Mouse (Mus musculus) stomach, postnatal 0 days (tissue): ENCODE data around the gene Slc2a12. TPM values are rescaled to one million over a fixed set of nuclear protein-coding genes. Genes with fewer than 3 reads are reported as not detected.
A peak's percentile ranks its signal among the peaks of the same experiment; 100 is the strongest.

ENCODE experiments used
- ATAC-seq: fragments of 200-750 bp; cut with Nextera tagmentation; 2 replicates; pipeline ENCODE4 v1.8.0; 2017; ENCODE audit not compliant: low FRiP score, low TSS enrichment
- DNase-seq: peaks from one replicate; pipeline ENCODE4 v3.0.0-alpha.2; 2016; ENCODE audit warnings: low spot score
- H3K27ac ChIP-seq: fragments of 300-500 bp; sonication (generic); replicated peaks from 2 replicates; pipeline ENCODE4 v1.5.1; 2014; ENCODE audit warnings: mild to moderate bottlenecking, control low read depth
- H3K27me3 ChIP-seq: fragments of 300-500 bp; sonication (generic); 2 replicates; pipeline ENCODE4 v1.6.1; 2014; ENCODE audit warnings: low read length; ENCODE audit not compliant: control insufficient read depth, insufficient read depth
- H3K36me3 ChIP-seq: fragments of 300-500 bp; sonication (generic); 2 replicates; pipeline ENCODE4 v1.6.1; 2014; ENCODE audit warnings: low read length, mixed read lengths; ENCODE audit not compliant: control insufficient read depth, insufficient read depth
- H3K4me1 ChIP-seq: fragments of 300-500 bp; sonication (generic); replicated peaks from 2 replicates; pipeline ENCODE4 v1.6.1; 2014; ENCODE audit warnings: antibody characterized with exemption; ENCODE audit not compliant: control insufficient read depth, insufficient read depth
- H3K4me2 ChIP-seq: fragments of 300-500 bp; sonication (generic); replicated peaks from 2 replicates; pipeline ENCODE4 v1.6.1; 2014; ENCODE audit warnings: low read depth, mild to moderate bottlenecking, control low read depth, moderate library complexity
- H3K4me3 ChIP-seq: fragments of 300-500 bp; sonication (generic); 2 replicates; pipeline ENCODE4 v1.5.1; 2014; ENCODE audit warnings: low read depth, low read length, control low read depth
- H3K9ac ChIP-seq: fragments of 300-500 bp; sonication (generic); 2 replicates; pipeline ENCODE4 v1.6.1; 2014; ENCODE audit warnings: mild to moderate bottlenecking, low read length, control low read depth, mixed read lengths
- H3K9me3 ChIP-seq: fragments of 300-500 bp; sonication (generic); 2 replicates; pipeline ENCODE4 v1.6.1; 2016; ENCODE audit warnings: low read length; ENCODE audit not compliant: control insufficient read depth
- CTCF ChIP-seq: IDR thresholded peaks from 2 replicates; pipeline ENCODE4 v1.5.1; 2016; ENCODE audit warnings: antibody characterized with exemption, low read depth, mild to moderate bottlenecking, moderate library complexity
- EP300 ChIP-seq: optimal IDR thresholded peaks from 2 replicates; pipeline ENCODE3; 2016; ENCODE audit warnings: antibody characterized with exemption
- WGBS: fragments of 180-500 bp; shearing (Covaris S2); extraction: QIAGEN DNeasy Blood & Tissue Kit; methylation state at CpG from one replicate; pipeline ENCODE4 v1.1.7; 2014; 5-methylcytosine and 5-hydroxymethylcytosine counted together
- polyA plus RNA-seq: library from polyadenylated mRNA; unstranded; fragments of >200 nt; fragmentation: Nextera tagmentation; extraction: Ambion mirVana; gene quantifications from 2 replicates; pipeline ENCODE4 v1.2.1, GENCODE M21; 2015

The Slc2a12 gene
- polyA plus RNA-seq, 1 experiment from 2014 or later: 0.87 TPM

DNA sequence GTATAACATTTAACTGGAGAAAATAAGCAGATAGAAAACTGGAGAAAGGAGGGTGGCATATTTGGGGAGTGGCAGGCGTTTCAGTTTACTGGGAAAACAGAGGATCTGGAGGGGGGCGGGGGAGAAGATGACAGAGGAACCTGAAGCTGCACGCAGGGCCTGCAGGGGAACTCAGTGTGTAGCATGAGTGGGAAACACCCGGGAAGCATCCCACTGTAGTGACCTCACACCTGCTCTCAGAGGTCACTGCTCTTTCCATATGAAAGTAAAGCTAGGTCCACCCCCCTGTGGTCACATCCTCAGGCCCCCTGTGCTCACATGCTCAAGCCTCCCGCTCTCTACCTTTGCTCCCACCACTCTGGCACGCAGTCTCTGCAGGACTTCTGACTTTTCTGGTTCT is 9.0 kb downstream of the Slc2a12 start:
- Histone ChIP-seq H3K9me3 (no peaks in the 10 kb centered on the region), H3K9ac (no peak overlapping the region), H3K4me1 (no peaks in the 10 kb centered on the region), H3K36me3 (no peaks in the 10 kb centered on the region), H3K4me2 (no peak overlapping the region), H3K27ac (no peak overlapping the region), H3K27me3 (no peaks in the 10 kb centered on the region), H3K4me3 (no peak overlapping the region)
- DNase-seq: no peak
- WGBS: 36% methylated on average over 6 of the region's 6 CpGs
- no peak for TF ChIP-seq EP300
- no peak for TF ChIP-seq CTCF
- ATAC-seq: no peak

GRCm38 (mm10) chr10:22658534-22659385 is 13.9 kb downstream of the Slc2a12 start:
- H3K27ac ChIP-seq: no peak overlapping the region
- ATAC-seq (peak; percentile 21; the same call in 1 of the 2 replicates), DNase-seq (peak; percentile 34)
- no peaks in the 10 kb centered on the region for H3K27me3 ChIP-seq
- H3K4me2 ChIP-seq: peak overlapping the region; percentile 21; the same call in 1 of the 2 replicates
- H3K4me1 ChIP-seq: no peaks in the 10 kb centered on the region
- H3K4me3 ChIP-seq: no peak overlapping the region
- no peak overlapping the region for H3K9ac ChIP-seq
- no peaks in the 10 kb centered on the region for H3K36me3 ChIP-seq
- 32% methylated on average over 23 of the region's 23 CpGs for WGBS
- no peaks in the 10 kb centered on the region for H3K9me3 ChIP-seq
- TF ChIP-seq CTCF: no peak
- TF ChIP-seq EP300: no peak

GRCm38 (mm10) chr10:22659386-22659725 is 14.5 kb downstream of the Slc2a12 start:
- no peak for ATAC-seq
- 81% methylated on average over 10 of the region's 10 CpGs for WGBS
- Histone ChIP-seq H3K9me3 (no peaks in the 10 kb centered on the region), H3K9ac (no peak overlapping the region), H3K4me3 (no peak overlapping the region), H3K27ac (no peak overlapping the region), H3K36me3 (no peaks in the 10 kb centered on the region), H3K4me2 (no peak overlapping the region), H3K4me1 (no peaks in the 10 kb centered on the region), H3K27me3 (no peaks in the 10 kb centered on the region)
- TF ChIP-seq CTCF: no peak
- TF ChIP-seq EP300: no peak
- no peak for DNase-seq

- no peaks in the 10 kb centered on the region for H3K36me3 ChIP-seq
- H3K4me1 ChIP-seq: no peaks in the 10 kb centered on the region
- TF ChIP-seq EP300: no peak
- TF ChIP-seq CTCF: no peak
- H3K27me3 ChIP-seq: no peaks in the 10 kb centered on the region
- no peak overlapping the region for H3K4me3 ChIP-seq
- no peak overlapping the region for H3K27ac ChIP-seq
- ATAC-seq (no peak), DNase-seq (no peak)
- no peaks in the 10 kb centered on the region for H3K9me3 ChIP-seq
- WGBS: 86% methylated on average over 5 of the region's 5 CpGs
- H3K9ac ChIP-seq: no peak overlapping the region
- no peak overlapping the region for H3K4me2 ChIP-seq
These were observed 15.6 kb downstream of the Slc2a12 start for GRCm38 (mm10) chr10:22660286-22661000.

DNA sequence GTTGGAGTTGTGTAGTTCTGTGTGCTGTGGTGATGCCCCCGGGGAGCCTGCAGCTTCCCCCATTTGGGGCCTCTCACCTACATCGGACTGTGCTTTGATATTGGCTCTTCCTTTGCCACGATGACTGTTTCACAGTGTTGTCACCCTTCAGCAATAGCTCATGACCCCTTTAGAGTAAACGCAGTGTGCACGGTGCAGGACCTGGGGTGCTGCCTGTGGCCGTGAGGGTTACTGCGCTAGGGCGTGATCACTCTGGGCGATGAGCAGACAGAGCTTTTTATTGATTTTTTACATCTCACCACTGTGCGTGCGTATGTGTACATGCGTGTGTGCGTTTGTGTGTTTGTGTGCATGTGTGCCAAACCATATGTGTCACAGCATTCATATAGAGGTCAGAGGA is 23.7 kb downstream of the Slc2a12 start:
- Histone ChIP-seq H3K36me3 (no peaks in the 10 kb centered on the region), H3K4me2 (no peak overlapping the region), H3K9ac (no peak overlapping the region), H3K27ac (no peak overlapping the region), H3K4me3 (no peak overlapping the region), H3K4me1 (no peaks in the 10 kb centered on the region), H3K9me3 (no peaks in the 10 kb centered on the region), H3K27me3 (no peaks in the 10 kb centered on the region)
- WGBS: 83% methylated on average over 13 of the region's 13 CpGs
- ATAC-seq: no peak
- DNase-seq: no peak
- TF ChIP-seq EP300 (no peak), CTCF (no peak)

GRCm38 (mm10) chr10:22674176-22674575 is 29.4 kb downstream of the Slc2a12 start:
- DNase-seq (no peak), ATAC-seq (no peak)
- 94% methylated on average over 8 of the region's 8 CpGs for WGBS
- Histone ChIP-seq H3K27ac (no peak overlapping the region), H3K4me3 (no peak overlapping the region), H3K4me2 (no peak overlapping the region), H3K9ac (no peak overlapping the region), H3K4me1 (no peaks in the 10 kb centered on the region), H3K9me3 (no peaks in the 10 kb centered on the region), H3K36me3 (no peaks in the 10 kb centered on the region), H3K27me3 (no peaks in the 10 kb centered on the region)
- TF ChIP-seq CTCF (no peak), EP300 (no peak)
